In the genomic region with DNA sequence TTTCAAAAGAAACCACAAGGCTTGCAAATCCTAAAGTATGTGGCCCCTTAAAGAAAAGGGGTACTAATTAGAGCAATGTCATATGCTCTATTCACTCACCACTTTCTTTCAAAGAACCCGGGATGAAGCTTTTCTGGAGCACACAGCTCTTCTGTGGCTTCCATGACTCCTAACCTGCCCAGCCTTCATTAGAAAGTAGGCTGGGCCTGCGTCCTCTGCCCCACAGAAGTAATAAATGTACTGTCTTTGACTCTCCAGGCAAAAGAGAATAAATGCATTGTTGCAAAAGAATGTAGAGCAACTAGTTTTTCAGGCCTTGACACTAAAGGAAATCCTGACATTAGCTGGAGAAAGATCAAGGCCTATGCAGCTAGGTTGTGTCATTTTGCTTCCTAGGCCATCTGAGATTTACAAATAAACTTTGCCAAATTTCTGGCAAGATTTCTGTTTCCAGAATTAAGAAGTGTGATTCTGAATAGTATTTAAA, we compare ENCODE assay signal across 22 mouse cellular contexts. TPM values are rescaled to one million over a fixed set of nuclear protein-coding genes. Genes with fewer than 3 reads are reported as not detected.
DNase-seq lines count a peak whose midpoint lies in the region; ATAC-seq and TF ChIP-seq lines count a peak whose summit lies in the region.
"Had no signal": no experiment of that assay in that cellular context is flagged by ENCODE, and none has a peak within 500 bp of the region (broad histone marks: within the 10 kb centered on the region; RNA-seq: fewer than 3 reads in every experiment).

No protein-coding gene starts in this region.

- no peak for ATAC-seq in embryonic facial prominence, embryonic 11.5 days (replicated peaks; ENCODE audit: insufficient number of reproducible peaks, low FRiP score, low TSS enrichment, low read depth)
- no peak for ATAC-seq in kidney, embryonic 15.5 days (replicated peaks; ENCODE audit: low FRiP score)
- ATAC-seq in lung, postnatal 0 days = no peak
- peak; percentile 72 for ATAC-seq in intestine, embryonic 16.5 days
- ATAC-seq: CD4-positive, CD25-positive, alpha-beta regulatory T cell, adult 4 months had no signal

- no peak for TF ChIP-seq CTCF in lung, postnatal 0 days (IDR thresholded peaks at IDR 0.05)

- no peaks in the 10 kb centered on the region for H3K36me3 ChIP-seq in embryonic facial prominence, embryonic 11.5 days (replicated peaks; ENCODE audit: control insufficient read depth, insufficient read depth, low read depth, low read length)
- H3K36me3 ChIP-seq in embryonic facial prominence, embryonic 10.5 days (replicated peaks) = peaks cover 20% of the 10 kb centered on the region
- peaks cover 15% of the 10 kb centered on the region; the same call in 1 of the 2 replicates for H3K36me3 ChIP-seq in kidney, embryonic 15.5 days
- no peaks in the 10 kb centered on the region for H3K36me3 ChIP-seq in lung, postnatal 0 days (ENCODE audit: insufficient read depth, low read length)
- H3K36me3 ChIP-seq in intestine, embryonic 16.5 days (ENCODE audit: control insufficient read depth, insufficient read depth, low read length) = no peaks in the 10 kb centered on the region
- H3K36me3 ChIP-seq: forebrain, embryonic 12.5 days; hindbrain, embryonic 15.5 days had no signal

- no peak overlapping the region for H3K4me3 ChIP-seq in embryonic facial prominence, embryonic 11.5 days (ENCODE audit: low read depth, low read length)
- H3K4me3 ChIP-seq in embryonic facial prominence, embryonic 10.5 days = no peak overlapping the region
- H3K4me3 ChIP-seq in kidney, embryonic 15.5 days (replicated peaks) = no peak overlapping the region
- H3K4me3 ChIP-seq in lung, postnatal 0 days (ENCODE audit: low read depth, low read length) = no peak overlapping the region
- no peak overlapping the region for H3K4me3 ChIP-seq in intestine, embryonic 16.5 days (ENCODE audit: low read length)
- H3K4me3 ChIP-seq: forebrain, embryonic 12.5 days; heart, adult 2 months; heart, embryonic 15.5 days; hindbrain, embryonic 15.5 days; liver, embryonic 15.5 days had no signal

- no peaks in the 10 kb centered on the region for H3K27me3 ChIP-seq in embryonic facial prominence, embryonic 11.5 days (ENCODE audit: control insufficient read depth, insufficient read depth, low read length)
- no peaks in the 10 kb centered on the region for H3K27me3 ChIP-seq in embryonic facial prominence, embryonic 10.5 days (replicated peaks; ENCODE audit: low read depth, poor library complexity, severe bottlenecking)
- no peaks in the 10 kb centered on the region for H3K27me3 ChIP-seq in kidney, embryonic 15.5 days
- no peaks in the 10 kb centered on the region for H3K27me3 ChIP-seq in lung, postnatal 0 days (replicated peaks; ENCODE audit: insufficient read depth, low read length)
- H3K27me3 ChIP-seq in intestine, embryonic 16.5 days (replicated peaks; ENCODE audit: control insufficient read depth, insufficient read depth, low read length) = no peaks in the 10 kb centered on the region
- H3K27me3 ChIP-seq: forebrain, embryonic 12.5 days; heart, embryonic 15.5 days; hindbrain, embryonic 15.5 days; liver, embryonic 15.5 days had no signal

- WGBS in embryonic facial prominence, embryonic 11.5 days = 60% methylated on average over 2 of the region's 2 CpGs
- WGBS in embryonic facial prominence, embryonic 10.5 days = 48% methylated on average over 2 of the region's 2 CpGs
- WGBS in kidney, embryonic 15.5 days = 58% methylated on average over 2 of the region's 2 CpGs
- 35% methylated on average over 2 of the region's 2 CpGs for WGBS in lung, postnatal 0 days
- 46% methylated on average over 2 of the region's 2 CpGs for WGBS in intestine, embryonic 16.5 days

- DNase-seq in embryonic facial prominence, embryonic 11.5 days (ENCODE audit: low spot score) = peak; percentile 29
- no peak for DNase-seq in embryonic facial prominence, embryonic 10.5 days (ENCODE audit: low spot score)
- no peak for DNase-seq in kidney, adult 11 months
- DNase-seq in lung, postnatal 0 days (ENCODE audit: low spot score) = peak; percentile 31
- no peak for DNase-seq in lung, postnatal 25 days (ENCODE audit: low spot score)
- DNase-seq in gastrocnemius, postnatal 25 days = no peak
- DNase-seq: cerebellum, adult 11-12 months; cerebellum, postnatal 10 days; embryo, embryonic 11 days; heart, adult 2 months; kidney, postnatal 14 days; liver had no signal

- no peaks in the 10 kb centered on the region for H3K9me3 ChIP-seq in embryonic facial prominence, embryonic 11.5 days (replicated peaks; ENCODE audit: control insufficient read depth, low read length)
- no peaks in the 10 kb centered on the region for H3K9me3 ChIP-seq in embryonic facial prominence, embryonic 10.5 days
- H3K9me3 ChIP-seq in kidney, embryonic 15.5 days (replicated peaks) = no peaks in the 10 kb centered on the region
- no peaks in the 10 kb centered on the region for H3K9me3 ChIP-seq in lung, postnatal 0 days (ENCODE audit: low read length)
- no peaks in the 10 kb centered on the region for H3K9me3 ChIP-seq in intestine, embryonic 16.5 days (ENCODE audit: control insufficient read depth, low read length)
- H3K9me3 ChIP-seq: forebrain, embryonic 12.5 days; heart, embryonic 15.5 days; hindbrain, embryonic 15.5 days; liver, embryonic 15.5 days had no signal

- no peak overlapping the region for H3K9ac ChIP-seq in embryonic facial prominence, embryonic 11.5 days (replicated peaks; ENCODE audit: low read length)
- H3K9ac ChIP-seq in kidney, embryonic 15.5 days = no peak overlapping the region
- H3K9ac ChIP-seq in lung, postnatal 0 days (replicated peaks; ENCODE audit: low read depth) = no peak overlapping the region
- no peak overlapping the region for H3K9ac ChIP-seq in intestine, embryonic 16.5 days (ENCODE audit: low read depth, low read length)
- H3K9ac ChIP-seq: forebrain, embryonic 12.5 days; heart, embryonic 15.5 days; hindbrain, embryonic 15.5 days; liver, embryonic 15.5 days had no signal

- TF ChIP-seq EP300 in lung, postnatal 0 days (IDR thresholded peaks at IDR 0.05) = no peak

- H3K4me1 ChIP-seq in embryonic facial prominence, embryonic 11.5 days (ENCODE audit: control insufficient read depth, insufficient read depth, low read length) = no peaks in the 10 kb centered on the region
- H3K4me1 ChIP-seq in embryonic facial prominence, embryonic 10.5 days = peaks cover 9% of the 10 kb centered on the region; the same call in 1 of the 2 replicates
- H3K4me1 ChIP-seq in kidney, embryonic 15.5 days = peaks cover 23% of the 10 kb centered on the region
- peaks cover 6% of the 10 kb centered on the region; the same call in 1 of the 2 replicates for H3K4me1 ChIP-seq in lung, postnatal 0 days (ENCODE audit: insufficient read depth, low read depth, low read length)
- peaks cover 6% of the 10 kb centered on the region for H3K4me1 ChIP-seq in intestine, embryonic 16.5 days (ENCODE audit: control insufficient read depth, insufficient read depth, low read length)

- no peak overlapping the region for H3K27ac ChIP-seq in embryonic facial prominence, embryonic 11.5 days (replicated peaks; ENCODE audit: low read depth, low read length)
- H3K27ac ChIP-seq in embryonic facial prominence, embryonic 10.5 days (replicated peaks) = no peak overlapping the region
- peak overlapping the region; percentile 37; the same call in 1 of the 2 replicates for H3K27ac ChIP-seq in kidney, embryonic 15.5 days
- H3K27ac ChIP-seq in lung, postnatal 0 days (ENCODE audit: low read length) = peak overlapping the region; percentile 20; the same call in 1 of the 2 replicates
- H3K27ac ChIP-seq in intestine, embryonic 16.5 days (ENCODE audit: low read length) = no peak overlapping the region
- H3K27ac ChIP-seq: forebrain, embryonic 12.5 days; heart, adult 2 months; heart, embryonic 15.5 days; hindbrain, embryonic 15.5 days; liver, embryonic 15.5 days had no signal

- no peak overlapping the region for H3K4me2 ChIP-seq in embryonic facial prominence, embryonic 11.5 days (ENCODE audit: low read depth, low read length)
- no peak overlapping the region for H3K4me2 ChIP-seq in kidney, embryonic 15.5 days
- H3K4me2 ChIP-seq in lung, postnatal 0 days (replicated peaks; ENCODE audit: low read depth, low read length) = no peak overlapping the region
- no peak overlapping the region for H3K4me2 ChIP-seq in intestine, embryonic 16.5 days (ENCODE audit: low read depth, low read length)
- H3K4me2 ChIP-seq: forebrain, embryonic 12.5 days; heart, embryonic 15.5 days; hindbrain, embryonic 15.5 days; liver, embryonic 15.5 days; midbrain, embryonic 11.5 days had no signal

RNA-seq across cellular contexts. Expression of a gene that starts 31.6 kb away (rescaled TPM):
- polyA plus RNA-seq in embryonic facial prominence, embryonic 11.5 days (2014; fragmentation: Nextera tagmentation; extraction: Ambion mirVana) = 137 and 139 TPM in 2 replicates
- polyA plus RNA-seq in embryonic facial prominence, embryonic 10.5 days (2016; fragmentation: Nextera tagmentation; extraction: Ambion mirVana) = 126 and 128 TPM in 2 replicates
- polyA plus RNA-seq in kidney, embryonic 15.5 days (2015; fragmentation: Nextera tagmentation; extraction: Ambion mirVana) = 112 and 115 TPM in 2 replicates
- 53.7 and 54.5 TPM in 2 replicates for polyA plus RNA-seq in lung, postnatal 0 days (2015; fragmentation: Nextera tagmentation; extraction: Ambion mirVana)
- polyA plus RNA-seq in intestine, embryonic 16.5 days (2015; fragmentation: Nextera tagmentation; extraction: Ambion mirVana) = 82.0 and 85.8 TPM in 2 replicates
- 10 to 100 TPM; 39.3 to 43.5 TPM for total RNA-seq in gastrocnemius, postnatal 25 days (2021)

RNA-seq across cellular contexts. Expression of a gene that starts 51.3 kb away (rescaled TPM):
- polyA plus RNA-seq in embryonic facial prominence, embryonic 11.5 days (2014; fragmentation: Nextera tagmentation; extraction: Ambion mirVana) = 4.3 and 4.6 TPM in 2 replicates
- 4.2 and 5.6 TPM in 2 replicates for polyA plus RNA-seq in embryonic facial prominence, embryonic 10.5 days (2016; fragmentation: Nextera tagmentation; extraction: Ambion mirVana)
- polyA plus RNA-seq in kidney, embryonic 15.5 days (2015; fragmentation: Nextera tagmentation; extraction: Ambion mirVana) = 0.89 and 1.4 TPM in 2 replicates
- 3.1 and 3.9 TPM in 2 replicates for polyA plus RNA-seq in lung, postnatal 0 days (2015; fragmentation: Nextera tagmentation; extraction: Ambion mirVana)
- polyA plus RNA-seq in intestine, embryonic 16.5 days (2015; fragmentation: Nextera tagmentation; extraction: Ambion mirVana) = 2.0 and 2.3 TPM in 2 replicates
- 10 to 100 TPM; 15.9 to 18.0 TPM for total RNA-seq in gastrocnemius, postnatal 25 days (2021)
- total RNA-seq: hematopoietic stem cell, adult 5-6 weeks; megakaryocyte progenitor cell, adult 5-6 weeks had no signal
- polyA plus RNA-seq: CD4-positive, CD25-positive, alpha-beta regulatory T cell, adult 4 months had no signal

RNA-seq across cellular contexts. Expression of a gene that starts 54.9 kb away (rescaled TPM):
- 1.8 and 2.4 TPM in 2 replicates for polyA plus RNA-seq in embryonic facial prominence, embryonic 11.5 days (2014; fragmentation: Nextera tagmentation; extraction: Ambion mirVana)
- 1.8 and 2.4 TPM in 2 replicates for polyA plus RNA-seq in embryonic facial prominence, embryonic 10.5 days (2016; fragmentation: Nextera tagmentation; extraction: Ambion mirVana)
- polyA plus RNA-seq in kidney, embryonic 15.5 days (2015; fragmentation: Nextera tagmentation; extraction: Ambion mirVana) = 0.54 and 1.2 TPM in 2 replicates
- polyA plus RNA-seq in lung, postnatal 0 days (2015; fragmentation: Nextera tagmentation; extraction: Ambion mirVana) = 0.21 and 0.26 TPM in 2 replicates
- polyA plus RNA-seq in intestine, embryonic 16.5 days (2015; fragmentation: Nextera tagmentation; extraction: Ambion mirVana) = 0.82 and 0.88 TPM in 2 replicates
- under 1 TPM in 1 of 2 experiments, not detected in 1; 0.03 TPM for total RNA-seq in gastrocnemius, postnatal 25 days (2021)

Comparison
In these comparisons a context has a peak if more than half of its experiments do, and no peak if none do; other contexts are left out.
1. DNase-seq: peak in embryonic facial prominence, embryonic 11.5 days (single experiment) and lung, postnatal 0 days (single experiment); none in embryonic facial prominence, embryonic 10.5 days (single experiment), kidney, adult 11 months (single experiment), lung, postnatal 25 days (single experiment) and gastrocnemius, postnatal 25 days (single experiment).
2. H3K27ac ChIP-seq: peak in kidney, embryonic 15.5 days (single experiment) and lung, postnatal 0 days (single experiment); none in embryonic facial prominence, embryonic 11.5 days (single experiment), embryonic facial prominence, embryonic 10.5 days (single experiment) and intestine, embryonic 16.5 days (single experiment).